Mouse (Mus musculus): Measurements from ENCODE around the gene Spag9. TPM values are rescaled to one million over a fixed set of nuclear protein-coding genes. Genes with fewer than 3 reads are reported as not detected.

The Spag9 gene
- polyA plus RNA-seq, 1 experiment from 2014 or later: 101 TPM

- Histone ChIP-seq H3K27ac (ENCODE audit: low read depth, low read length) (no peak overlapping the region), H3K4me1 (replicated peaks; ENCODE audit: control insufficient read depth, insufficient read depth, low read length) (peaks cover 5% of the 10 kb centered on the region; the same call in 1 of the 2 replicates), H3K27me3 (ENCODE audit: control insufficient read depth, insufficient read depth, low read length) (no peaks in the 10 kb centered on the region), H3K4me2 (ENCODE audit: low read depth, low read length, severe bottlenecking) (no peak overlapping the region), H3K36me3 (ENCODE audit: control insufficient read depth, insufficient read depth, low read length) (peaks cover 8% of the 10 kb centered on the region; the same call in 1 of the 2 replicates), H3K4me3 (ENCODE audit: low read depth, low read length) (no peak overlapping the region), H3K9me3 (ENCODE audit: control insufficient read depth, low read length) (no peaks in the 10 kb centered on the region), H3K9ac (ENCODE audit: low read length) (no peak overlapping the region)
- DNase-seq (ENCODE audit: low spot score): no peak
- ATAC-seq (replicated peaks; ENCODE audit: low FRiP score): no peak
- 88% methylated on average over 2 of the region's 2 CpGs for WGBS
Observed at GRCm38 (mm10) chr11:93957031-93957555, 38.8 kb upstream of the Spag9 start.

DNA sequence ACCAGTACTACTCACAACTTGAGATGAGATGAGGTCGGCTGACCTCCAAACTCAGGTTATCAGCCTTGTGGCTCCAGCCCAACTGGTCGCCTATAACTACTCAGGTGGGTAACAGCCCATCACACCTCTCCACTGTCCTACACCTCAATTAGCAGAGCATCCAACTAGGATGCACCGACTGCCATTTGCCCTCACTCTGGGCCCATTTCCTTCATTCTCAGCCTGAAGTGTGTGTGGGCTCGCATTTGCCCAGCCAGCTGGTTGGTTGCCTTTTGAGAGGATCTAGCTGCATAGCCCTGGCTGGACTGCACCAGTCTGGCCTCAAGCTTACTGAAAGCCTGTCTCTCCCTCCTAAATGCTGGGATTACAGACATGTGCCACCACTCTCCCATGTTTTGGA, 38.1 kb upstream of the Spag9 start:
- ATAC-seq (replicated peaks; ENCODE audit: low FRiP score) (no peak), DNase-seq (ENCODE audit: low spot score) (no peak)
- no peaks in the 10 kb centered on the region for H3K27me3 ChIP-seq (ENCODE audit: control insufficient read depth, insufficient read depth, low read length)
- no peak overlapping the region for H3K4me2 ChIP-seq (ENCODE audit: low read depth, low read length, severe bottlenecking)
- no peak overlapping the region for H3K4me3 ChIP-seq (ENCODE audit: low read depth, low read length)
- peaks cover 10% of the 10 kb centered on the region; the same call in 1 of the 2 replicates for H3K36me3 ChIP-seq (ENCODE audit: control insufficient read depth, insufficient read depth, low read length)
- H3K4me1 ChIP-seq (replicated peaks; ENCODE audit: control insufficient read depth, insufficient read depth, low read length): peaks cover 5% of the 10 kb centered on the region; the same call in 1 of the 2 replicates
- no peaks in the 10 kb centered on the region for H3K9me3 ChIP-seq (ENCODE audit: control insufficient read depth, low read length)
- WGBS: 87% methylated on average over 4 of the region's 4 CpGs
- H3K27ac ChIP-seq (ENCODE audit: low read depth, low read length): no peak overlapping the region
- H3K9ac ChIP-seq (ENCODE audit: low read length): no peak overlapping the region

DNA sequence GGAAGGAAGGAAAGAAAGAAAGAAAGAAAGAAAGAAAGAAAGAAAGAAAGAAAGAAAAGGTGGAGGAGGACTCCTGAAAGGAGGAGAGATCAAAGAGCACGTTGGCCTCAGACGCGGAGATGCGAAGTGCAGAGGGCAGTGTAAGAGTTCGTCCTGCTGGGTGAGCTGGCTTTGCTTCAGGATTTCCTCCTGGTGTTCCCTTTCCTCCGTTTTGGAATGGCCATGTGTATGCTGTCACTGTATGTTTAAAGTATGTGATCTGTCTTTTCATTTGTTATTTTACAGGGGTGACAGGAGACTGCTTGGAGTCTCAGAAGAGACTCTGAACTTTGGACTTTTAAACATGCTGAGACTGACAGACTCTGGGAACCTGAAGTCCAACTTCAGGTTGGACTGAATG, 34.4 kb upstream of the Spag9 start:
- Histone ChIP-seq H3K4me2 (ENCODE audit: low read depth, low read length, severe bottlenecking) (no peak overlapping the region), H3K4me1 (replicated peaks; ENCODE audit: control insufficient read depth, insufficient read depth, low read length) (no peaks in the 10 kb centered on the region; the same call in 1 of the 2 replicates), H3K36me3 (ENCODE audit: control insufficient read depth, insufficient read depth, low read length) (peaks cover 24% of the 10 kb centered on the region; the same call in 1 of the 2 replicates), H3K27ac (ENCODE audit: low read depth, low read length) (no peak overlapping the region), H3K9me3 (ENCODE audit: control insufficient read depth, low read length) (no peaks in the 10 kb centered on the region), H3K27me3 (ENCODE audit: control insufficient read depth, insufficient read depth, low read length) (no peaks in the 10 kb centered on the region), H3K9ac (ENCODE audit: low read length) (no peak overlapping the region), H3K4me3 (ENCODE audit: low read depth, low read length) (no peak overlapping the region)
- ATAC-seq (replicated peaks; ENCODE audit: low FRiP score): no peak
- WGBS: 93% methylated on average over 6 of the region's 6 CpGs
- DNase-seq (ENCODE audit: low spot score): no peak

DNA sequence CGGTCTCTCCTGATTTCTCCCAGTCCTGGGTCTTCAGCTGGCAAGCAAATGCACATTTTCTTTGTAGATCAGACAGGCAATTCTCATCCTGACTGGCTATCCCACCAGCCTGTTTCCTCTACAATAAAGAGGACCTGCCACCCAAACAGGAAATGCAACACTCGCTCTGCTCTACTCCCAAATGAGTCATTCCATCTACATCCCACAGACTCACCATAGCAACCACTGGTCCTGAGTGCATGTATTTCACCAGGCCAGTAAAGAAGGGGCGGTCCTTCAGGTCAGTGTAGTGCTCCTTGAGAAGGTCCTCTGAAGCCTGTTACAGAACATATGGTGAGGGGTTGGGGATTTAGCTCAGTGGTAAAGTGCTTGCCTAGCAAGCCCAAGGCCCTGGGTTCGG, 32.9 kb upstream of the Spag9 start:
- H3K4me3 ChIP-seq (ENCODE audit: low read depth, low read length): no peak overlapping the region
- no peaks in the 10 kb centered on the region for H3K27me3 ChIP-seq (ENCODE audit: control insufficient read depth, insufficient read depth, low read length)
- ATAC-seq (replicated peaks; ENCODE audit: low FRiP score) (no peak), DNase-seq (ENCODE audit: low spot score) (no peak)
- no peak overlapping the region for H3K9ac ChIP-seq (ENCODE audit: low read length)
- H3K9me3 ChIP-seq (ENCODE audit: control insufficient read depth, low read length): no peaks in the 10 kb centered on the region
- no peaks in the 10 kb centered on the region for H3K4me1 ChIP-seq (replicated peaks; ENCODE audit: control insufficient read depth, insufficient read depth, low read length)
- H3K27ac ChIP-seq (ENCODE audit: low read depth, low read length): no peak overlapping the region
- WGBS: 83% methylated on average over 4 of the region's 4 CpGs
- peaks cover 24% of the 10 kb centered on the region; the same call in 1 of the 2 replicates for H3K36me3 ChIP-seq (ENCODE audit: control insufficient read depth, insufficient read depth, low read length)
- H3K4me2 ChIP-seq (ENCODE audit: low read depth, low read length, severe bottlenecking): no peak overlapping the region

GRCm38 (mm10) chr11:93965391-93965790, 30.5 kb upstream of the Spag9 start:
- ATAC-seq (replicated peaks; ENCODE audit: low FRiP score): no peak
- Histone ChIP-seq H3K36me3 (ENCODE audit: control insufficient read depth, insufficient read depth, low read length) (peaks cover 16% of the 10 kb centered on the region; the same call in 1 of the 2 replicates), H3K9me3 (ENCODE audit: control insufficient read depth, low read length) (no peaks in the 10 kb centered on the region), H3K4me2 (ENCODE audit: low read depth, low read length, severe bottlenecking) (no peak overlapping the region), H3K4me3 (ENCODE audit: low read depth, low read length) (no peak overlapping the region), H3K4me1 (replicated peaks; ENCODE audit: control insufficient read depth, insufficient read depth, low read length) (0 out of 2 replicates have a peak, but pooled peaks cover 2% of the 10 kb centered on the region), H3K27ac (ENCODE audit: low read depth, low read length) (no peak overlapping the region), H3K27me3 (ENCODE audit: control insufficient read depth, insufficient read depth, low read length) (no peaks in the 10 kb centered on the region), H3K9ac (ENCODE audit: low read length) (no peak overlapping the region)
- 97% methylated on average over 6 of the region's 6 CpGs for WGBS
- no peak for DNase-seq (ENCODE audit: low spot score)

DNA sequence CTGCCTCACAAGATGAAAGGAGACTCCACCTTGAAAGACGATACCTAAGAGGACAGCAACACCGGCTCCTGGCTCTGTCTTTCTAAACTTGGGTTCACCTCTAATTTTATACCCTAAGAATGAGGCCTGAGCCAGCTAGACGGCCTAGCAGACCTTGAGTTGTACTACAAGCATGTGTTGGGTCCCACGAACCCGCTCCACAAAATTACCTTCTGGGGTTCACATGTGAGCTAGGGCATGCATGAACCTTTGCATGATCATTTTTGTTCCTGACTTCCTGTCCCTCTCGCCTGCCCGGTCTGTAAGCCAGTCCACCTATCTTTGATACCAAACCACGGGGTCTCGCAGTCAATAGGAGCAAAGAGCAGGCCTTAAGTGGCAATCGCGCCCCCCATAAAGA, 28.5 kb upstream of the Spag9 start:
- Histone ChIP-seq H3K36me3 (ENCODE audit: control insufficient read depth, insufficient read depth, low read length) (peaks cover 16% of the 10 kb centered on the region; the same call in 1 of the 2 replicates), H3K4me2 (ENCODE audit: low read depth, low read length, severe bottlenecking) (peak overlapping the region; percentile 64)
- no peak for DNase-seq (ENCODE audit: low spot score)

DNA sequence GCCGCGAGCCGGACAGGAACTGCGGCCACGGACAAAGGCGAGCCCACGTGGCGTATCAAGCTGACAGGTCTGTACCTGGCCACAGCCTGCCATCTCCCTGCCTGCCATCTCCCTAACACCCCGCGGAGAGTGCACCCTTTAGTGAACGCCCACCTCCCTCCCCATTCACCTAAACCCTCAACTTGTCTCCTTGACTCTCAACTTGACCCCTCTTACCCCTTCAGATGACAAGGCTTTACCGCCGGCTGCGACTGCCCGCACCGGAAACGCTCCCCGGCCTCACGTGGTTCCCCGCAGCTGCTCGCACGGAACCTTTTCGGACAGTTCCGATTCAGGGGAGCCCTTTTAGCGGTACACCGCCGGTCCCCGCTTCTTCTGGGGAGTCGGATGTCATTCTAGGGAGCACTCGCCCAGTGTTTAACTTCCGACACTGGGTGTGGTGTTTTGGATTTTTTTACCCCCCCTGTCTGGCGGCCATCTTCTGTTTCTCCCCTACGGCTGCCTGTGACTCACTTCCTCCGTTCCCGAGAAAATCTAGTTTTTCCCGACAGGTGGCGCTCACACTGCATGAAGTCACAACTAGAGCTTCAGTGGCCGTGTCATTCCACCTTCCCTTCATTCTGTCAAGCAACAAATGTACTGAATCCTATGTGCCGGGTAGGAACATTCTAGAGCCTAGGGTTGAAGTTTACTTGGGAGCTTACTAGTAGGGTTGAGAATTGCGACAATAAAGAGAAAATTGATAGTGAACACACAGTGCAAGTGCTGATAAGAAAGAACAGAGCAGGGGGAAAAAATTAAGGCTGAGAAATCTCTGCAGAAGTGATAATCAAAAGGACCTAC, 27.7 kb upstream of the Spag9 start, which contains the start of the genes Gm20390 and Nme1:
Gene Gm20390, minus strand, starts transcription at position 289 of the 843 bp plus-strand sequence.
Gene Nme1, minus strand, starts transcription at position 517 of the 843 bp plus-strand sequence.
- Histone ChIP-seq H3K9me3 (ENCODE audit: control insufficient read depth, low read length) (no peaks in the 10 kb centered on the region), H3K4me3 (ENCODE audit: low read depth, low read length) (peak within 1 kb of the TSS; percentile 52), H3K27me3 (ENCODE audit: control insufficient read depth, insufficient read depth, low read length) (no peaks in the 10 kb centered on the region), H3K4me1 (replicated peaks; ENCODE audit: control insufficient read depth, insufficient read depth, low read length) (0 out of 2 replicates have a peak, but pooled peaks cover 2% of the 10 kb centered on the region), H3K9ac (ENCODE audit: low read length) (peak within 1 kb of the TSS; percentile 64), H3K27ac (ENCODE audit: low read depth, low read length) (peak within 1 kb of the TSS; percentile 37; the same call in 1 of the 2 replicates), H3K4me2 (ENCODE audit: low read depth, low read length, severe bottlenecking) (peak within 1 kb of the TSS; percentile 64), H3K36me3 (ENCODE audit: control insufficient read depth, insufficient read depth, low read length) (peaks cover 11% of the 10 kb centered on the region; the same call in 1 of the 2 replicates)
- peak; percentile 97 for ATAC-seq (replicated peaks; ENCODE audit: low FRiP score)
- WGBS: under 1% methylated on average over 40 of the region's 40 CpGs
- DNase-seq (ENCODE audit: low spot score): peak; percentile 98

More for the DNA sequence above, 28.5 kb upstream of the Spag9 start:
- Histone ChIP-seq H3K4me1 (replicated peaks; ENCODE audit: control insufficient read depth, insufficient read depth, low read length) (0 out of 2 replicates have a peak, but pooled peaks cover 2% of the 10 kb centered on the region), H3K27ac (ENCODE audit: low read depth, low read length) (0 out of 2 replicates have a peak overlapping the region, but pooled peaks have one; percentile 5), H3K9ac (ENCODE audit: low read length) (peak overlapping the region; percentile 64), H3K4me3 (ENCODE audit: low read depth, low read length) (peak overlapping the region; percentile 52), H3K27me3 (ENCODE audit: control insufficient read depth, insufficient read depth, low read length) (no peaks in the 10 kb centered on the region), H3K9me3 (ENCODE audit: control insufficient read depth, low read length) (no peaks in the 10 kb centered on the region)
- no peak for ATAC-seq (replicated peaks; ENCODE audit: low FRiP score)
- 6% methylated on average over 11 of the region's 11 CpGs for WGBS

DNA sequence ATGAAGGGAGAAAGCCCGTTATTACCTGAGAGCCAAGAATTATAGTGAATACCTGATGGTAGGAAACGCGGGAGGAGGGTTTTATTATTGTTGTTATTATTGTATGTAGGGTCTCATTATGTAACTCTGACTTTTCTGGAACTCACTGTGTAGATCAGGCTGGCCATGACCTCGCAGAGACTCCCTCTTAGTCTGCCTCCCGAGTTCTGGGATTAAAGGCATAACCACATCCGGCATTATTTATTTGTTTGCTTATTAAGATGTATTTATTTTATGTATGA, 27.1 kb upstream of the Spag9 start:
- Histone ChIP-seq H3K4me1 (replicated peaks; ENCODE audit: control insufficient read depth, insufficient read depth, low read length) (0 out of 2 replicates have a peak, but pooled peaks cover 2% of the 10 kb centered on the region), H3K27ac (ENCODE audit: low read depth, low read length) (peak overlapping the region; percentile 37; the same call in 1 of the 2 replicates), H3K27me3 (ENCODE audit: control insufficient read depth, insufficient read depth, low read length) (no peaks in the 10 kb centered on the region), H3K36me3 (ENCODE audit: control insufficient read depth, insufficient read depth, low read length) (peaks cover 8% of the 10 kb centered on the region; the same call in 1 of the 2 replicates), H3K4me2 (ENCODE audit: low read depth, low read length, severe bottlenecking) (peak overlapping the region; percentile 45; the same call in 1 of the 2 replicates), H3K4me3 (ENCODE audit: low read depth, low read length) (peak overlapping the region; percentile 52), H3K9ac (ENCODE audit: low read length) (peak overlapping the region; percentile 55), H3K9me3 (ENCODE audit: control insufficient read depth, low read length) (no peaks in the 10 kb centered on the region)
- 52% methylated on average over 6 of the region's 6 CpGs for WGBS
- ATAC-seq (replicated peaks; ENCODE audit: low FRiP score) (no peak), DNase-seq (ENCODE audit: low spot score) (no peak)
